Mouse (Mus musculus) embryonic facial prominence, embryonic 14.5 days (tissue): ENCODE measurements around the gene Rhno1. TPM values are rescaled to one million over a fixed set of nuclear protein-coding genes. Genes with fewer than 3 reads are reported as not detected.

Experiments
- ATAC-seq: fragments of 200-750 bp; cut with Nextera tagmentation; 2 replicates; pipeline ENCODE4 v1.8.0; 2017; ENCODE audit warnings: low read depth, moderate number of reproducible peaks, moderate TSS enrichment
- DNase-seq: peaks from one replicate; pipeline ENCODE4 v3.0.0-alpha.2; 2015; ENCODE audit warnings: low spot score
- H3K27ac ChIP-seq: fragments of 300-500 bp; sonication (generic); replicated peaks from 2 replicates; pipeline ENCODE4 v1.5.1; 2014; ENCODE audit warnings: low read depth, mild to moderate bottlenecking, low read length, moderate library complexity
- H3K27me3 ChIP-seq: fragments of 300-500 bp; sonication (generic); replicated peaks from 2 replicates; pipeline ENCODE4 v1.6.1; 2014; ENCODE audit warnings: low read length; ENCODE audit not compliant: control insufficient read depth, insufficient read depth
- H3K36me3 ChIP-seq: fragments of 300-500 bp; sonication (generic); 2 replicates; pipeline ENCODE4 v1.6.1; 2014; ENCODE audit warnings: low read length, mixed read lengths; ENCODE audit not compliant: control insufficient read depth, insufficient read depth
- H3K4me1 ChIP-seq: fragments of 300-500 bp; sonication (generic); 2 replicates; pipeline ENCODE4 v1.6.1; 2014; ENCODE audit warnings: antibody characterized with exemption, low read length; ENCODE audit not compliant: control insufficient read depth, insufficient read depth
- H3K4me2 ChIP-seq: fragments of 300-500 bp; sonication (generic); 2 replicates; pipeline ENCODE4 v1.6.1; 2014; ENCODE audit warnings: low read depth, mild to moderate bottlenecking, low read length, moderate library complexity, mixed read lengths
- H3K4me3 ChIP-seq: fragments of 300-500 bp; sonication (generic); 2 replicates; pipeline ENCODE4 v1.5.1; 2014; ENCODE audit warnings: low read depth, mild to moderate bottlenecking, low read length
- H3K9ac ChIP-seq: fragments of 300-500 bp; sonication (generic); 2 replicates; pipeline ENCODE4 v1.6.1; 2014; ENCODE audit warnings: low read depth, mild to moderate bottlenecking, low read length, moderate library complexity, mixed read lengths
- H3K9me3 ChIP-seq: fragments of 300-500 bp; sonication (generic); 2 replicates; pipeline ENCODE4 v1.6.1; 2016; ENCODE audit warnings: low read length; ENCODE audit not compliant: control insufficient read depth
- WGBS: fragments of 180-500 bp; shearing (Covaris S2); extraction: QIAGEN DNeasy Blood & Tissue Kit; methylation state at CpG from one replicate; pipeline ENCODE4 v1.1.7; 2014; 5-methylcytosine and 5-hydroxymethylcytosine counted together
- polyA plus RNA-seq: library from polyadenylated mRNA; unstranded; fragments of >200 nt; fragmentation: Nextera tagmentation; extraction: Ambion mirVana; gene quantifications from 2 replicates; pipeline ENCODE4 v1.2.1, GENCODE M21; 2014

Gene Rhno1
- polyA plus RNA-seq: 87.0 and 109 TPM in 2 replicates

DNA sequence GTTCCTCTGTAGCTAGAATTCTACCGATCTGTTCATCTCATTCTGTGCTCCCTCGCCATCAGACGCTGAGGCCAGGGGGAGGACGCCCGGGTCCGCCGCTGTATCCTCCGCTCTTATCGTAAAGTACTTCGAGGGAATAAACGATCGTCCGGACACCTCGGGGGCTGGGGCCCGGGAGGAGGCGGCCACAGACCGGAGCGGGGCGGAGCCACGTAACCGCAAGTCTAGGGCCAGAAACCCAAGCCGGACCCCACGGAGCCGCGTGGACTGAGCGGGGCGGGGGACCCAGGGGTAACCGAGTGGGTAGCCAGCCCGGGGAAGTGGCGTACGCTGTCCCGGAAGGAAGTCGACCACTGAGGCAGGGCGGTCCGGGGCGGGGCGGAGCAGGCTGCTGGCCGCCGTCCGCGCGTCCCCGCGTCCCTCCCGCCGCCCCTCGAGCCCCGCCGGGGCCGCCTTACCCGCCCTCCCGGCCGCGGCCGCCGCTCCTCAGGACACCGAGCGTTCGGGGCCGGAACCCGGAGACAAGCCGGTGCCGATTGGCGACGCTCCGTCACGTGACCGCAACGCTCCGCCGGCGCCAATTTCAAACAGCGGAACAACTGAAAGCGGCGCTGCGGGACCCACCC, at the start of gene Rhno1, which contains the start of gene Foxm1:
Gene Rhno1, minus strand, starts transcription at position 531 of the 626 bp plus-strand sequence.
Gene Foxm1, plus strand, starts transcription at position 587 of the 626 bp plus-strand sequence.
- peaks cover 8% of the 10 kb centered on the region; the same call in 1 of the 2 replicates for H3K4me1 ChIP-seq
- no peaks in the 10 kb centered on the region for H3K9me3 ChIP-seq
- no peaks in the 10 kb centered on the region for H3K27me3 ChIP-seq
- ATAC-seq: peak; percentile 90
- under 1% methylated on average over 27 of the region's 76 CpGs for WGBS
- H3K4me2 ChIP-seq: peak within 1 kb of the TSS; percentile 74
- peak within 1 kb of the TSS; percentile 93 for H3K9ac ChIP-seq
- DNase-seq: peak; percentile 93
- H3K4me3 ChIP-seq: peak within 1 kb of the TSS; percentile 73
- H3K36me3 ChIP-seq: peaks cover 36% of the 10 kb centered on the region
- peak within 1 kb of the TSS; percentile 95 for H3K27ac ChIP-seq

DNA sequence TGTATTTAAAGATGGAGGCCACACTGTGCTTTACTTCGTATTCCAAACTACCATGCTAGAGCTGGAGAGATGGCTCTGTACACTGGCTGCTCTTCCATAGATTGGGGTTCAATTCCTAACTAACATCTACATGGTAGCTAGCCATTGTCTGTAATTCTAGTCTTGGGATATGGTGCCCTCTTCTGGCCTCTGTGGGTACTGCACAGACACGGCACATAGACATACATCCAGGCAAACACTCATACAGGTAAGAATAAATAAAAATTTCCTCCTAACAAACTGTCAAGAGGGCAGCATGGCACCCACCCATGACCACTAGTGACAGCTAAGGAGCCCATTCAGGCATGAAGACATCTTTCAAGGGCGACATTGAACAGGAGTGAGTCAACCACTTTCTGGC, 48.4 kb upstream of the Rhno1 start:
- DNase-seq (peak; percentile 48), ATAC-seq (peak; percentile 26; the same call in 1 of the 2 replicates)
- H3K27me3 ChIP-seq: no peaks in the 10 kb centered on the region
- 15% methylated on average over 3 of the region's 3 CpGs for WGBS
- no peak overlapping the region for H3K27ac ChIP-seq
- H3K9me3 ChIP-seq: no peaks in the 10 kb centered on the region
- no peak overlapping the region for H3K9ac ChIP-seq
- H3K4me3 ChIP-seq: no peak overlapping the region
- H3K4me1 ChIP-seq: no peaks in the 10 kb centered on the region
- H3K4me2 ChIP-seq: no peak overlapping the region
- peaks cover 75% of the 10 kb centered on the region for H3K36me3 ChIP-seq

DNA sequence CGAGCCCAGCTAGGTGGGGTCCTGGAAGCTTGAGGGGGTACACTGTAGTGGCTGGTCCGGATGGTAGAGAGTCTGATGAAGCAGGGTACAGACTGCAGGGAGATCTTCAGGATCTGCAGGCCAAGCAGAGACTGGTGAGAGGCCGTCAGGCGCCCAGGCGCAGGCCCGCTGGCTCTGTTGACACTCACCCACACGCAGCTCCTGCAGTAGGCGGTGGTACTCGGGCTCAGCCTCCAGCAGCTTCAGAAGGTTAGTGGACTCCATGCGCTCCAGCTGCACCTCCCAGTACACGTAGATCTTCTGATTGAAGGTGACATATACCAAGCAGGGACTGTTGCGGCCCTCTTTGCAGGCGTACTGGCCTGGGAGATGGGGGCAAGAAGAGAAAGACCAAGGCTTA, 47.6 kb upstream of the Rhno1 start:
- Histone ChIP-seq H3K9me3 (no peaks in the 10 kb centered on the region), H3K4me1 (no peaks in the 10 kb centered on the region), H3K4me3 (no peak overlapping the region), H3K36me3 (peaks cover 72% of the 10 kb centered on the region), H3K9ac (no peak overlapping the region), H3K27ac (no peak overlapping the region), H3K27me3 (no peaks in the 10 kb centered on the region), H3K4me2 (no peak overlapping the region)
- 94% methylated on average over 13 of the region's 13 CpGs for WGBS
- DNase-seq (no peak), ATAC-seq (no peak)

DNA sequence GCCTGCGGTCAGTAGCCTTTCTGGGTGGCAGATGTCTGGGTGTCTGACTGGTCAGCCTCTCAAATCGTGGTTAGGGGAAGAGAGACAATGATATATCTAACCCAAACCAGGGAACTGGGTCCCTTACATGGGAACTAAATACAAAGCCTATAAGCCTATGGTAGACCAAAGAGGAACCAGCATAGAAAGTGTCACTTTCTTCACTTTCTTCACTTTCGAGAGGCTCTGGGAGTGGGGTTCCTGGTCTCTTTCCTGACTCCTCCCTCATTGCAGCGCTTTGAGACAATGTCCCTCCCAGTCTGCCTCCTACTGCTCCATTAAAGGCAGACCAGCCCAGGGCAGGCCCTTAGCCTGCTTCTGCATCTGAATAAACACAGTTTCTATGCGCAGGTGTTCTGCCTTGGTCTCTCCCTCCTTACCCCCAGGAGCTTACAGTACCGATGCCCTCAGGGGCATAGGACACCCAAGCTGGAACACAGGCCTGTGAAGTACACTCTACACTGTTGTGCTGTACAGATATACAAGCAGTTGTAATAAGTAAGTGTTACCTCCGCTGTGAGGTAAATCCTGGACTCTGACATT, 45.9 kb upstream of the Rhno1 start:
- H3K27me3 ChIP-seq: no peaks in the 10 kb centered on the region
- H3K9me3 ChIP-seq: no peaks in the 10 kb centered on the region
- ATAC-seq: no peak
- H3K4me1 ChIP-seq: no peaks in the 10 kb centered on the region
- H3K9ac ChIP-seq: no peak overlapping the region
- WGBS: 83% methylated on average over 7 of the region's 7 CpGs
- no peak overlapping the region for H3K4me2 ChIP-seq
- no peak for DNase-seq
- H3K27ac ChIP-seq: no peak overlapping the region
- no peak overlapping the region for H3K4me3 ChIP-seq
- peaks cover 67% of the 10 kb centered on the region for H3K36me3 ChIP-seq

DNA sequence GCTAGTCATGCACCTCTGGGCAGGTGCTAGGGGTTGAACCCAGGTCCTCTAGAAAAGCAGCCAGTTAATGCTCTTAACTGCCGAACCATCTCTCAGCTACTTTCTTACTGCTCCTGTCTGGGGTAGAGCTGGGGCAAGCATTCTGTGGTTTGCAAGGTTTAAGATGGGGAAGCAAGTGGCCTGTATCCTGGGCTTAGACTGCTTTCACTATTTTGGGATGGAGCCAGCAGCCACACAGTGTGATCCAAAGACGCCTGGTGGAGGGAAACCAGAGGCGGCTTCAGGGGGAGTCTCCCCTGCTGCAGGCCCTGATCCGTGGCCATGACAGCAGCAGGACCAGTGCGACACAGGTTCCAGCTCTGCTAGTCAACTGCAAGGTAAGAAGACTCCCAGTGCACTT, 42.0 kb upstream of the Rhno1 start:
- no peak overlapping the region for H3K4me3 ChIP-seq
- DNase-seq: peak; percentile 27
- no peak; the same call in 1 of the 2 replicates for ATAC-seq
- H3K36me3 ChIP-seq: peaks cover 36% of the 10 kb centered on the region
- H3K9ac ChIP-seq: 0 out of 2 replicates have a peak overlapping the region, but pooled peaks have one; percentile 17
- H3K4me2 ChIP-seq: no peak overlapping the region
- peaks cover 7% of the 10 kb centered on the region; the same call in 1 of the 2 replicates for H3K4me1 ChIP-seq
- WGBS: 59% methylated on average over 5 of the region's 5 CpGs
- no peaks in the 10 kb centered on the region for H3K9me3 ChIP-seq
- H3K27ac ChIP-seq: no peak overlapping the region
- H3K27me3 ChIP-seq: no peaks in the 10 kb centered on the region

DNA sequence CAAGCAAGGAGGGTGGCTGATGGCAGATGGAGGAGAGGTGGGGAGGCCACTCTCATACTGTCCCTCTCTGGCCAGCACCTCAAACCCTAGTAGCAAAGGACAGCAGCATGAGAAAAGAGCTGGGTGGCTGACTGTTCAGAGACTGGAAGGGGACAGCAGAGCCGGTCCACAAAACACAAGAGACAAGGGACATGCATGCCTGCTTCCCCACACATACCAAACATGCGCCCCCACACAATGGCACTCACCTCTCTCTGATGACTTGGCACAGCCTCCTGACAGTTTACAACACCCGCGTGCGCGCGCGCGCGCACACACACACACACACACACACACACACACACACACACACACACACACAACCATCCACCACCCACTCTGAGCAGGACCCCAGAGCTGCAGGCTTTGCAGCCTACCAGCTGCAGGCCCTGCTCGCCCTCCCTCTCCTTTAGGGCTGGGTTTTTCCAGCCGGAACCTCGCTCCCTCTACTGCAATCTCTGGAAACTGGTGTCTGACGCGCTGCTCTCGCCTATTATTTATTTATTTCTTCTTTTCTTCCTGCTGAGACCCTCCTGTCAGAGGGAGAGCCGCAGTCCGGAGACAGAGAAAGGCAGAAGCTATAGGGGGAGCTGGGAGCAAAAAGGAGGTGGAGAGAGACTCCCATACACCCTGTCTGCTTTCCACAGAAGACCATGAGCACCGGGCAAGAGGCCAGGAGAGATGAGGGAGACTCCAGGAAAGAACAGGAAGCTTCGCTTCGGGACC, 36.9 kb upstream of the Rhno1 start:
- ATAC-seq: peak; percentile 79
- H3K9me3 ChIP-seq: no peaks in the 10 kb centered on the region
- H3K9ac ChIP-seq: peak overlapping the region; percentile 55
- peak; percentile 74 for DNase-seq
- peak overlapping the region; percentile 19 for H3K4me3 ChIP-seq
- peak overlapping the region; percentile 44; the same call in 1 of the 2 replicates for H3K27ac ChIP-seq
- no peaks in the 10 kb centered on the region for H3K36me3 ChIP-seq
- no peaks in the 10 kb centered on the region for H3K27me3 ChIP-seq
- peak overlapping the region; percentile 51 for H3K4me2 ChIP-seq
- WGBS: 30% methylated on average over 18 of the region's 21 CpGs
- H3K4me1 ChIP-seq: peaks cover 10% of the 10 kb centered on the region; the same call in 1 of the 2 replicates

DNA sequence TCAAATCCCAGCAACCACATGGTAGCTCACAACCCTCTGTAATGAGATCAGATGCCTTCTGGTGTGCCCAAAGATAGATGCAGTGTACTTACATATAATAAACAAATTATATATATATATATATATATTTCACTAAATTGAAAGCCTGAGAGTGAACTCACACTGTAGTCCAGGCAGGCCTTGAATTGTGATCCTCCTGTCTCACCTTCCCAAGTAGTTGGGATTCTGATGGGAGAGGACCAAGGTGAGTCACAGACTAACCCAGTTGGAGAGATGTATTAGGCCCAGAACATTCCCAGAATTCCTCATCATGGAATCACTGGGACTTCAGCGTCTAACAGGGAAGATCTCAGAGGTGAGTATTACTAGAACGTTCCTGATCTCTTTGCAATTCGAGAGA, 36.3 kb upstream of the Rhno1 start, which contains the start of gene Nrip2:
Gene Nrip2, plus strand, starts transcription at position 301 of the 400 bp plus-strand sequence.
- H3K27ac ChIP-seq: peak within 1 kb of the TSS; percentile 44; the same call in 1 of the 2 replicates
- H3K4me2 ChIP-seq: peak within 1 kb of the TSS; percentile 51
- H3K9ac ChIP-seq: peak within 1 kb of the TSS; percentile 55
- peak within 1 kb of the TSS; percentile 19 for H3K4me3 ChIP-seq
- no peaks in the 10 kb centered on the region for H3K9me3 ChIP-seq
- H3K27me3 ChIP-seq: no peaks in the 10 kb centered on the region
- ATAC-seq (no peak), DNase-seq (no peak)
- H3K36me3 ChIP-seq: no peaks in the 10 kb centered on the region
- peaks cover 10% of the 10 kb centered on the region; the same call in 1 of the 2 replicates for H3K4me1 ChIP-seq
- WGBS: 69% methylated on average over 3 of the region's 3 CpGs

DNA sequence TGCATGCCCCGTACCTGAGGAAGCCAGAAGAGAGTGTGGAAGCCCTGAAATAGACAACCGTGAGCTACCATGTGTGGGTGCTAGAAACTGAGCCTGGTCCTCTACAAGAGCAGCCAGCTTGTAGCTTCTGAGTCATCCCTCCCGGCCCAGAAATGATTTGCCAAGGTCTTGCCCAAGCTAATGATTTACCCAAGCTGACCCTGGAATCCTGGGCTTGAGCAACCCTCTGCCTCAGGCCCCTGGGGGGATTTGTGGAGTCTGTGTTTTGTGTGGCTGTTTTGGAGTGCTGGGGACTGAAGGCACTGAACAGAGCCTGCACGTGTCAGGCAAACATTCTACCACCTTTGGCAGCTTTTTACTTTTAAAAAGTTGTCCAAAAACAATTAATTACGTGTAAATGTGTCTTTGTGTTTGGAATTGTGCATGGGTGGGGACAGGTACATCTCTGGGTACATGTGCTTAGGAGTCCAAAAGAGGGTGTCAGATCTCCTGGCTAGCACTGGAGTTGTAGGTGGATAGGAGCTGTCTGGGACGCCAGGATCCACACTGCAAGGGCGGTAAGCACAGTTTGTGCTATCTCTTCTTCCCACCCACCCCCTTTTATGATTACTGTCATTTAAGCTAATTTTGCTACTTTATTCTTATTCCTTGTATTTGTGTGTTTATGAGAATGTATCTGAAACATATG, 35.0 kb upstream of the Rhno1 start:
- no peak overlapping the region for H3K4me3 ChIP-seq
- H3K9ac ChIP-seq: no peak overlapping the region
- no peak for DNase-seq
- no peaks in the 10 kb centered on the region for H3K9me3 ChIP-seq
- 80% methylated on average over 7 of the region's 7 CpGs for WGBS
- H3K27ac ChIP-seq: no peak overlapping the region
- no peaks in the 10 kb centered on the region for H3K27me3 ChIP-seq
- ATAC-seq: no peak
- peaks cover 10% of the 10 kb centered on the region; the same call in 1 of the 2 replicates for H3K4me1 ChIP-seq
- no peak overlapping the region for H3K4me2 ChIP-seq
- H3K36me3 ChIP-seq: no peaks in the 10 kb centered on the region
